Mouse (Mus musculus): Measurements from ENCODE around the gene Scn3b.

Gene Scn3b

GRCm38 (mm10) chr9:40269880-40270279 lies 863 bp downstream of the Scn3b start:
- no peak for DNase-seq

- DNase-seq: no peak
These were observed 2.1 kb downstream of the Scn3b start for GRCm38 (mm10) chr9:40271075-40271474.

GRCm38 (mm10) chr9:40272822-40273221 lies 3.8 kb downstream of the Scn3b start:
- DNase-seq: peak; percentile 51 to 59

GRCm38 (mm10) chr9:40275904-40276303 lies 6.9 kb downstream of the Scn3b start:
- no peak for DNase-seq

- no peak for DNase-seq
These were observed 8.7 kb downstream of the Scn3b start for GRCm38 (mm10) chr9:40277671-40278070.

GRCm38 (mm10) chr9:40279438-40279837 lies 10.4 kb downstream of the Scn3b start:
- no peak for DNase-seq

- DNase-seq: no peak
These were observed 14.0 kb downstream of the Scn3b start for GRCm38 (mm10) chr9:40282968-40283367.

GRCm38 (mm10) chr9:40292475-40292874 lies 23.5 kb downstream of the Scn3b start:
- DNase-seq: no peak

- no peak for DNase-seq
These were observed 24.3 kb downstream of the Scn3b start for GRCm38 (mm10) chr9:40293286-40293685.

- peak; percentile 41 to 48 for DNase-seq
These were observed 24.7 kb downstream of the Scn3b start for GRCm38 (mm10) chr9:40293740-40294139.

GRCm38 (mm10) chr9:40294210-40294609 lies 25.2 kb downstream of the Scn3b start:
- DNase-seq: no peak

- no peak for DNase-seq
These were observed 25.8 kb downstream of the Scn3b start for GRCm38 (mm10) chr9:40294866-40295265.

GRCm38 (mm10) chr9:40296251-40296650 lies 27.2 kb downstream of the Scn3b start:
- peak; percentile 92 to 93 for DNase-seq

GRCm38 (mm10) chr9:40297969-40298368 lies 29.0 kb downstream of the Scn3b start:
- no peak for DNase-seq

- no peak for DNase-seq
These were observed 30.3 kb downstream of the Scn3b start for GRCm38 (mm10) chr9:40299323-40299722.

- DNase-seq: no peak
These were observed 31.3 kb downstream of the Scn3b start for GRCm38 (mm10) chr9:40300018-40300989.

- DNase-seq: no peak
These were observed 32.5 kb downstream of the Scn3b start for GRCm38 (mm10) chr9:40301475-40301874.

GRCm38 (mm10) chr9:40302375-40302774 lies 33.4 kb downstream of the Scn3b start:
- DNase-seq: no peak

- DNase-seq: no peak
These were observed 35.2 kb downstream of the Scn3b start for GRCm38 (mm10) chr9:40304243-40304642.

GRCm38 (mm10) chr9:40307311-40307710 lies 38.3 kb downstream of the Scn3b start:
- no peak for DNase-seq

GRCm38 (mm10) chr9:40309876-40310275 lies 40.9 kb downstream of the Scn3b start:
- no peak for DNase-seq

GRCm38 (mm10) chr9:40311813-40312212 lies 42.8 kb downstream of the Scn3b start:
- DNase-seq: peak in 1 of 2 experiments; percentile 40

- peak in 1 of 2 experiments; percentile 38 for DNase-seq
These were observed 48.0 kb downstream of the Scn3b start for GRCm38 (mm10) chr9:40316865-40317660.

- DNase-seq: peak in 1 of 2 experiments; percentile 41
These were observed 48.7 kb downstream of the Scn3b start for GRCm38 (mm10) chr9:40317735-40318134.
